Mouse (Mus musculus): Measurements from ENCODE around the gene Top2a.

Top2a gene

GRCm38 (mm10) chr11:98982773-98983133 lies 41.2 kb downstream of the Top2a start, which contains the start of gene Gjd3:
TSS of gene Gjd3 (minus strand) at chr11:98983016.
- DNase-seq (ENCODE audit: low read depth) = no peak

- DNase-seq (ENCODE audit: low read depth) = no peak
Measured at GRCm38 (mm10) chr11:98981997-98982772, 41.8 kb downstream of the Top2a start.

- no peak for DNase-seq (ENCODE audit: low read depth)
Measured at GRCm38 (mm10) chr11:98981289-98981996, 42.5 kb downstream of the Top2a start.

- DNase-seq (ENCODE audit: low read depth) = no peak
Measured at GRCm38 (mm10) chr11:98979356-98979755, 44.6 kb downstream of the Top2a start.

GRCm38 (mm10) chr11:98978526-98979148 lies 45.4 kb downstream of the Top2a start:
- no peak for DNase-seq (ENCODE audit: low read depth)

- no peak for DNase-seq (ENCODE audit: low read depth)
Measured at GRCm38 (mm10) chr11:98974871-98975719, 48.9 kb downstream of the Top2a start.

- DNase-seq (ENCODE audit: low read depth) = no peak
Measured at GRCm38 (mm10) chr11:98974213-98974612, 49.8 kb downstream of the Top2a start.

GRCm38 (mm10) chr11:98973584-98973983 lies 50.4 kb downstream of the Top2a start:
- DNase-seq (ENCODE audit: low read depth) = no peak

- DNase-seq (ENCODE audit: low read depth) = no peak
Measured at GRCm38 (mm10) chr11:98972801-98973360, 51.1 kb downstream of the Top2a start.

GRCm38 (mm10) chr11:98972215-98972614 lies 51.8 kb downstream of the Top2a start:
- DNase-seq (ENCODE audit: low read depth) = no peak

- DNase-seq (ENCODE audit: low read depth) = no peak
Measured at GRCm38 (mm10) chr11:98971316-98972031, 52.5 kb downstream of the Top2a start.

- DNase-seq (ENCODE audit: low read depth) = no peak
Measured at GRCm38 (mm10) chr11:98970191-98970925, 53.6 kb downstream of the Top2a start.

- DNase-seq (ENCODE audit: low read depth) = no peak
Measured at GRCm38 (mm10) chr11:98969496-98969927, 54.5 kb downstream of the Top2a start.

GRCm38 (mm10) chr11:98968716-98969495 lies 55.1 kb downstream of the Top2a start:
- DNase-seq (ENCODE audit: low read depth) = no peak

GRCm38 (mm10) chr11:98968079-98968478 lies 55.9 kb downstream of the Top2a start:
- no peak for DNase-seq (ENCODE audit: low read depth)

- DNase-seq (ENCODE audit: low read depth) = no peak
Measured at GRCm38 (mm10) chr11:98966499-98967141, 57.4 kb downstream of the Top2a start.

GRCm38 (mm10) chr11:98965416-98966077 lies 58.4 kb downstream of the Top2a start:
- DNase-seq (ENCODE audit: low read depth) = no peak

Measured in fibroblast of lung, adult 2 months (primary cell).